In genomic region chr11:116615735-116616437, GRCm38 (mm10) we compare ENCODE assay signal across 8 mouse cellular contexts. TPM values are rescaled to one million over a fixed set of nuclear protein-coding genes. Genes with fewer than 3 reads are reported as not detected.
DNase-seq lines count a peak whose midpoint lies in the region; ATAC-seq and TF ChIP-seq lines count a peak whose summit lies in the region.

No protein-coding gene starts in this region.

- H3K9me3 ChIP-seq in heart, embryonic 14.5 days (ENCODE audit: control insufficient read depth, low read length) = no peaks in the 10 kb centered on the region
- H3K9me3 ChIP-seq in limb, embryonic 10.5 days (replicated peaks) = no peaks in the 10 kb centered on the region

- no peak overlapping the region for H3K9ac ChIP-seq in heart, embryonic 14.5 days (ENCODE audit: low read length)

- no peak overlapping the region for H3K4me3 ChIP-seq in left cerebral cortex, adult 2 months
- no peak overlapping the region for H3K4me3 ChIP-seq in heart, embryonic 14.5 days (ENCODE audit: control insufficient read depth in 1 of 2, insufficient read depth in 1 of 2, low read depth in 1 of 2, low read length in 2 of 2)
- no peak overlapping the region for H3K4me3 ChIP-seq in limb, embryonic 10.5 days

- ATAC-seq in activated CD4-positive, CD25-positive, alpha-beta regulatory T cell, adult 4 months = peak; percentile 66
- peak; percentile 49; the same call in 1 of the 2 replicates for ATAC-seq in heart, embryonic 14.5 days (ENCODE audit: insufficient number of reproducible peaks, insufficient read depth, low FRiP score, low read depth)
- peak; percentile 64 for ATAC-seq in monocyte, adult 5-6 weeks (replicated peaks; ENCODE audit: insufficient number of reproducible peaks, low FRiP score, low TSS enrichment, poor library complexity, severe bottlenecking)

- H3K27me3 ChIP-seq in heart, embryonic 14.5 days (ENCODE audit: control insufficient read depth, insufficient read depth, low read length) = no peaks in the 10 kb centered on the region
- peaks cover 6% of the 10 kb centered on the region; the same call in 1 of the 2 replicates for H3K27me3 ChIP-seq in limb, embryonic 10.5 days (ENCODE audit: low read depth, poor library complexity, severe bottlenecking)

- 37% methylated on average over 15 of the region's 15 CpGs for WGBS in heart, embryonic 14.5 days
- 52% methylated on average over 15 of the region's 15 CpGs for WGBS in limb, embryonic 10.5 days

- H3K4me1 ChIP-seq in heart, embryonic 14.5 days (ENCODE audit: control insufficient read depth in 2 of 2, insufficient read depth in 2 of 2, low read length in 2 of 2) = peaks cover 26 to 43% of the 10 kb centered on the region in 2 experiments
- peaks cover 63% of the 10 kb centered on the region for H3K4me1 ChIP-seq in limb, embryonic 10.5 days

- H3K36me3 ChIP-seq in heart, embryonic 14.5 days (ENCODE audit: control insufficient read depth, insufficient read depth, low read length) = no peaks in the 10 kb centered on the region
- no peaks in the 10 kb centered on the region for H3K36me3 ChIP-seq in limb, embryonic 10.5 days

- no peak; the same call in none of the 2 replicates for TF ChIP-seq CTCF in left cerebral cortex, adult 2 months (IDR thresholded peaks at IDR 0.05)

- intact Hi-C loops in left cerebral cortex, adult 2 months (cut with DNase I) = no loop called here

- no peak for DNase-seq in left cerebral cortex, adult 2 months (ENCODE audit: extremely low spot score in 1 of 2, low spot score in 2 of 2)
- DNase-seq in left cerebral cortex, adult 18-20 months (ENCODE audit: low spot score in 2 of 2) = no peak
- DNase-seq in limb, embryonic 10.5 days (ENCODE audit: low spot score) = no peak
- DNase-seq in right cerebral cortex, postnatal 14 days = no peak
- DNase-seq in layer of hippocampus, postnatal 10 days (ENCODE audit: low spot score in 2 of 2) = no peak

- peak overlapping the region; percentile 40; the same call in 1 of the 2 replicates for H3K27ac ChIP-seq in left cerebral cortex, adult 2 months
- peak overlapping the region; percentile 53 to 65 for H3K27ac ChIP-seq in heart, embryonic 14.5 days (replicated peaks in 1 of 2; ENCODE audit: control insufficient read depth in 1 of 2, insufficient read depth in 1 of 2, low read depth in 2 of 2, low read length in 2 of 2)
- H3K27ac ChIP-seq in limb, embryonic 10.5 days = 0 out of 2 replicates have a peak overlapping the region, but pooled peaks have one; percentile 3

- H3K4me2 ChIP-seq in heart, embryonic 14.5 days (ENCODE audit: low read length) = peak overlapping the region; percentile 4; the same call in 1 of the 2 replicates

RNA-seq across cellular contexts. Expression of gene Rhbdf2, which starts 10.9 kb away (rescaled TPM):
- total RNA-seq in left cerebral cortex, adult 2 months (2021) = 1 to 10 TPM; 1.9 to 2.0 TPM
- 1 to 10 TPM; 1.6 to 1.9 TPM for total RNA-seq in left cerebral cortex, adult 18-20 months (2021)
- polyA plus RNA-seq in activated CD4-positive, CD25-positive, alpha-beta regulatory T cell, adult 4 months (2017; shearing (Covaris generic)) = 1 to 10 TPM; 4.9 to 5.0 TPM
- 6.4 and 6.6 TPM in 2 replicates for polyA plus RNA-seq in heart, embryonic 14.5 days (2014; fragmentation: Nextera tagmentation; extraction: Ambion mirVana)
- polyA plus RNA-seq in limb, embryonic 10.5 days (2016; fragmentation: Nextera tagmentation; extraction: Ambion mirVana) = 4.4 and 5.2 TPM in 2 replicates
- 14.1 to 16.7 TPM (median 15.1 TPM) in 3 replicates for total RNA-seq in monocyte, adult 5-6 weeks (2017)
- total RNA-seq in layer of hippocampus, postnatal 10 days (2021) = 1 to 10 TPM in 1 of 2 experiments, under 1 TPM in 1; 0.94 to 1.5 TPM

RNA-seq across cellular contexts. Expression of gene Aanat, which starts 29.7 kb away (rescaled TPM):
- 1 to 10 TPM; 1.3 to 2.2 TPM for total RNA-seq in left cerebral cortex, adult 2 months (2021)
- total RNA-seq in left cerebral cortex, adult 18-20 months (2021) = 1 to 10 TPM in 1 of 2 experiments, under 1 TPM in 1; 0.56 to 1.4 TPM
- not detected for polyA plus RNA-seq in activated CD4-positive, CD25-positive, alpha-beta regulatory T cell, adult 4 months (2017; shearing (Covaris generic))
- polyA plus RNA-seq in heart, embryonic 14.5 days (2014; fragmentation: Nextera tagmentation; extraction: Ambion mirVana) = 0.28 TPM in 1 of 2 replicates, not detected in the other
- not detected in 2 replicates for polyA plus RNA-seq in limb, embryonic 10.5 days (2016; fragmentation: Nextera tagmentation; extraction: Ambion mirVana)
- not detected in 3 replicates for total RNA-seq in monocyte, adult 5-6 weeks (2017)
- under 1 TPM in 1 of 2 experiments, not detected in 1; 0.34 TPM for total RNA-seq in layer of hippocampus, postnatal 10 days (2021)

RNA-seq across cellular contexts. Expression of gene Ube2o, which starts 34.6 kb away (rescaled TPM):
- 100 to 1,000 TPM; 123 to 125 TPM for total RNA-seq in left cerebral cortex, adult 2 months (2021)
- total RNA-seq in left cerebral cortex, adult 18-20 months (2021) = 100 to 1,000 TPM; 123 TPM
- polyA plus RNA-seq in activated CD4-positive, CD25-positive, alpha-beta regulatory T cell, adult 4 months (2017; shearing (Covaris generic)) = 1 to 10 TPM; 2.2 TPM
- 14.4 and 17.1 TPM in 2 replicates for polyA plus RNA-seq in heart, embryonic 14.5 days (2014; fragmentation: Nextera tagmentation; extraction: Ambion mirVana)
- 12.7 and 16.4 TPM in 2 replicates for polyA plus RNA-seq in limb, embryonic 10.5 days (2016; fragmentation: Nextera tagmentation; extraction: Ambion mirVana)
- 16.3 to 21.9 TPM (median 19.8 TPM) in 3 replicates for total RNA-seq in monocyte, adult 5-6 weeks (2017)
- total RNA-seq in layer of hippocampus, postnatal 10 days (2021) = 100 to 1,000 TPM; 115 to 118 TPM

RNA-seq across cellular contexts. Expression of gene Prcd, which starts 37.4 kb away (rescaled TPM):
- total RNA-seq in left cerebral cortex, adult 2 months (2021) = 1 to 10 TPM; 5.4 to 5.8 TPM
- total RNA-seq in left cerebral cortex, adult 18-20 months (2021) = 1 to 10 TPM; 3.7 to 7.9 TPM
- polyA plus RNA-seq in activated CD4-positive, CD25-positive, alpha-beta regulatory T cell, adult 4 months (2017; shearing (Covaris generic)) = not detected
- polyA plus RNA-seq in heart, embryonic 14.5 days (2014; fragmentation: Nextera tagmentation; extraction: Ambion mirVana) = 1.3 and 1.9 TPM in 2 replicates
- polyA plus RNA-seq in limb, embryonic 10.5 days (2016; fragmentation: Nextera tagmentation; extraction: Ambion mirVana) = 0.16 and 0.25 TPM in 2 replicates
- total RNA-seq in monocyte, adult 5-6 weeks (2017) = not detected in 3 replicates
- total RNA-seq in layer of hippocampus, postnatal 10 days (2021) = 1 to 10 TPM; 3.4 to 3.8 TPM

RNA-seq across cellular contexts. Expression of gene Cygb, which starts 38.2 kb away (rescaled TPM):
- total RNA-seq in left cerebral cortex, adult 2 months (2021) = 10 to 100 TPM; 42.8 to 45.3 TPM
- 10 to 100 TPM; 48.6 to 55.9 TPM for total RNA-seq in left cerebral cortex, adult 18-20 months (2021)
- polyA plus RNA-seq in activated CD4-positive, CD25-positive, alpha-beta regulatory T cell, adult 4 months (2017; shearing (Covaris generic)) = not detected
- 5.8 and 6.7 TPM in 2 replicates for polyA plus RNA-seq in heart, embryonic 14.5 days (2014; fragmentation: Nextera tagmentation; extraction: Ambion mirVana)
- 2.7 and 5.8 TPM in 2 replicates for polyA plus RNA-seq in limb, embryonic 10.5 days (2016; fragmentation: Nextera tagmentation; extraction: Ambion mirVana)
- 0.29 TPM in 1 of 3 replicates, not detected in the others for total RNA-seq in monocyte, adult 5-6 weeks (2017)
- 10 to 100 TPM; 33.0 to 42.3 TPM for total RNA-seq in layer of hippocampus, postnatal 10 days (2021)

Comparison
In these comparisons a context has a peak if more than half of its experiments do, and no peak if none do; other contexts are left out.
1. H3K27ac ChIP-seq: peak in every context shown above with its lines; median percentile 59 in heart, embryonic 14.5 days; 40 in left cerebral cortex, adult 2 months; 3 in limb, embryonic 10.5 days.